Mouse (Mus musculus) liver, embryonic 15.5 days (tissue): ENCODE measurements around the gene Chrna1. TPM values are rescaled to one million over a fixed set of nuclear protein-coding genes. Genes with fewer than 3 reads are reported as not detected.

Experiments used
- ATAC-seq: fragments of 200-750 bp; cut with Nextera tagmentation; 2 replicates; pipeline ENCODE4 v1.8.0; 2017; ENCODE audit warnings: moderate number of reproducible peaks, mild to moderate bottlenecking, moderate library complexity; ENCODE audit not compliant: insufficient read depth
- H3K27ac ChIP-seq: fragments of 300-500 bp; sonication (generic); replicated peaks from 2 replicates; pipeline ENCODE4 v1.5.1; 2015; ENCODE audit warnings: mild to moderate bottlenecking, inconsistent platforms
- H3K27me3 ChIP-seq: fragments of 300-500 bp; sonication (generic); 2 replicates; pipeline ENCODE4 v1.6.1; 2015; ENCODE audit warnings: mild to moderate bottlenecking, inconsistent platforms
- H3K36me3 ChIP-seq: fragments of 300-500 bp; sonication (generic); replicated peaks from 2 replicates; pipeline ENCODE4 v1.6.1; 2015; ENCODE audit warnings: moderate library complexity, mild to moderate bottlenecking, inconsistent platforms
- H3K4me1 ChIP-seq: fragments of 300-500 bp; sonication (generic); replicated peaks from 2 replicates; pipeline ENCODE4 v1.6.1; 2015; ENCODE audit warnings: inconsistent platforms
- H3K4me2 ChIP-seq: fragments of 300-500 bp; sonication (generic); 2 replicates; pipeline ENCODE4 v1.6.1; 2015; ENCODE audit warnings: moderate library complexity, mild to moderate bottlenecking, inconsistent platforms
- H3K4me3 ChIP-seq: fragments of 300-500 bp; sonication (generic); replicated peaks from 2 replicates; pipeline ENCODE4 v1.5.1; 2015; ENCODE audit warnings: mild to moderate bottlenecking, inconsistent platforms
- H3K9ac ChIP-seq: fragments of 300-500 bp; sonication (generic); 2 replicates; pipeline ENCODE4 v1.6.1; 2015; ENCODE audit warnings: moderate library complexity, mild to moderate bottlenecking, inconsistent platforms
- H3K9me3 ChIP-seq: fragments of 300-500 bp; sonication (generic); replicated peaks from 2 replicates; pipeline ENCODE4 v1.6.1; 2016; ENCODE audit warnings: inconsistent platforms
- WGBS: fragments of 180-500 bp; shearing (Covaris S2); methylation state at CpG from one replicate; pipeline ENCODE4 v1.1.7; 2015; ENCODE audit warnings: mixed read lengths; ENCODE audit not compliant: insufficient replicate concordance; 5-methylcytosine and 5-hydroxymethylcytosine counted together
- polyA plus RNA-seq: library from polyadenylated mRNA; unstranded; fragments of >200 nt; fragmentation: Nextera tagmentation; extraction: Ambion mirVana; gene quantifications from 2 replicates; pipeline ENCODE4 v1.2.1, GENCODE M21; 2015

Gene Chrna1
- polyA plus RNA-seq, 1 experiment from 2014 or later = 0.53 TPM

DNA sequence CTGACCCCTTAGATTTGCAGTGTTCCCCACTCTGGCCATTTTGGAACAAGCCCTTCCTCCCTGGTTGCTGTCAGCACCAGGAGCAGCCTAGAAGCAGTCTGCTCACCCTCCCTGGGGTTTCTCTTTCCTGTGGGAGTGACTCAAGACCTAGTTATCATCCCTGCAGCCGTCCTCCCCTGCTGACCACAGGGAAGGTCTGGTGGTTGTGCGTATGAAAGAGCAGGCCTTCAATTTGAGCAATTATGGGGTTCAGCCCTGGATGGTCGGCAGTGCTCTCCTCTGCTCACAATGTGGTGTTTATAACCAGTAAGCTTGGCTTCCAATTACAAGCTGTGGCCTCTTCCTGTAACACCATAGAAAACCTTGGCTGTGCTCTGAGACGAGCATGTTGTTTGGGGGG is 27.5 kb upstream of the Chrna1 start:
- no peaks in the 10 kb centered on the region for H3K36me3 ChIP-seq
- H3K9me3 ChIP-seq = no peaks in the 10 kb centered on the region
- H3K9ac ChIP-seq = no peak overlapping the region
- ATAC-seq = no peak
- H3K27me3 ChIP-seq = no peaks in the 10 kb centered on the region
- H3K4me2 ChIP-seq = no peak overlapping the region
- H3K4me3 ChIP-seq = no peak overlapping the region
- 19% methylated on average over 4 of the region's 4 CpGs for WGBS
- no peak overlapping the region for H3K27ac ChIP-seq
- H3K4me1 ChIP-seq = no peaks in the 10 kb centered on the region

DNA sequence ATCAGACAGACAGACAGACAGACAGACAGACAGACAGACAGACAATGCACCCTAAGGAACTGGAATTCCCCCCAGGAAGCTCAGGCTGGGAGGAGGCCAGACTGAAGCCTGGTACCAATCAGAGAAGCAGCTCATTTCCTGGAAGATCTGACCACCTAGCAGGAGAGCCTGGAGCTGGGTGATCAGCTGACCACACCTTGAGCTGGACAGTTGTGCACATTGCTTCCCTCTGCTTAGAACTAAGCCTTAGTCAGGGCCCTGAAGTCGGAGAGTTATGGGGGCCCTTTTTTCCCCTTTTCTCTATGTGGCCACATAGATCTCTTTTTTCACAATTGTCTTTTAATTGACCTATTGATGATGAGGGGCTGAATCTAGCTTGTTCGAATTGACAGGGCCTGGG is 27.0 kb upstream of the Chrna1 start:
- Histone ChIP-seq H3K4me2 (no peak overlapping the region), H3K9me3 (no peaks in the 10 kb centered on the region), H3K4me1 (no peaks in the 10 kb centered on the region), H3K27me3 (no peaks in the 10 kb centered on the region), H3K27ac (no peak overlapping the region), H3K36me3 (no peaks in the 10 kb centered on the region), H3K4me3 (no peak overlapping the region), H3K9ac (no peak overlapping the region)
- ATAC-seq = no peak
- 17% methylated on average over 2 of the region's 2 CpGs for WGBS

DNA sequence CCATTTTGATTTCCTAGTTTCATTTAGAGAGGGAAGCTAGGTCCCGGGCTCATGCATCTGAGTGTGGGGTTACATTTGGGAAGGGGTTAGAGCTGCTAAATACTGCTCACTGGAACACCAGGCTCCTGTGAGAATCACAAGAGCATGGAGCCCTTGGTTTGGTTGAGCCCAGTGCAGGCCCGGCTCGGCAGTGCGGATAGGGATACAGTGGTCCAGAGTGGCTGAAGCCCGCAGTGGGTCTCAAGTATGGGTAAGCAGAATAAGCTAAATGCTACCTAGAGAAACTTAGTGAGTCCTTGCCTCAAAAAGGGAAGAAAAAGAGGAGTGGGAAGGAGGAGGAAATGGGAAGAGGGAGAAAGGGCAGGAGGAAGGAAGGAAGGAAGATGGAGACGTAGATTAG is 26.5 kb upstream of the Chrna1 start:
- no peak for ATAC-seq
- 76% methylated on average over 6 of the region's 6 CpGs for WGBS
- no peak overlapping the region for H3K4me3 ChIP-seq

DNA sequence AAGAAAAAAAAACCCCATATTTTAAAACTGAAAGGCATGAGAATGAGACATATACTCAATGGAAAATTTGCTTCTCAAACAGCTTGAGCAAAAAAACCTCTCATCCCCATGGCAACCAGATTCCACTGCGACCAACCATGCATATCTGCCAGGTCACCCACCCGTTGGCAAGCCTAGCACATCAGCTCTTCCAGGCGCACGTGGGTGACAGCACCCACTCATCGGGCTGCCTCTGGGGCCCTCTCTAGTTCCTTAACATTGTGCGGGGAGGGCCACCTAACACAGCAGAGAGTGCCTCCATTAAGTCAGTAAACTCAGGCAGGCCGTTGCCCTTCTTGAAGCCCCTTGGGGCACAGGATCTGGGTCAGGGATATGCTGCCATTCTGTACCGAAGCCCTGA is 24.9 kb upstream of the Chrna1 start:
- no peak overlapping the region for H3K9ac ChIP-seq
- no peak overlapping the region for H3K4me2 ChIP-seq
- H3K9me3 ChIP-seq = no peaks in the 10 kb centered on the region
- H3K4me1 ChIP-seq = no peaks in the 10 kb centered on the region
- no peak overlapping the region for H3K4me3 ChIP-seq
- H3K36me3 ChIP-seq = no peaks in the 10 kb centered on the region
- no peaks in the 10 kb centered on the region for H3K27me3 ChIP-seq
- no peak overlapping the region for H3K27ac ChIP-seq
- WGBS = 67% methylated on average over 8 of the region's 8 CpGs
- no peak for ATAC-seq

More for the DNA sequence above, 26.5 kb upstream of the Chrna1 start:
- Histone ChIP-seq H3K9me3 (no peaks in the 10 kb centered on the region), H3K4me2 (no peak overlapping the region), H3K4me1 (no peaks in the 10 kb centered on the region), H3K27me3 (no peaks in the 10 kb centered on the region), H3K27ac (no peak overlapping the region), H3K36me3 (no peaks in the 10 kb centered on the region), H3K9ac (no peak overlapping the region)

DNA sequence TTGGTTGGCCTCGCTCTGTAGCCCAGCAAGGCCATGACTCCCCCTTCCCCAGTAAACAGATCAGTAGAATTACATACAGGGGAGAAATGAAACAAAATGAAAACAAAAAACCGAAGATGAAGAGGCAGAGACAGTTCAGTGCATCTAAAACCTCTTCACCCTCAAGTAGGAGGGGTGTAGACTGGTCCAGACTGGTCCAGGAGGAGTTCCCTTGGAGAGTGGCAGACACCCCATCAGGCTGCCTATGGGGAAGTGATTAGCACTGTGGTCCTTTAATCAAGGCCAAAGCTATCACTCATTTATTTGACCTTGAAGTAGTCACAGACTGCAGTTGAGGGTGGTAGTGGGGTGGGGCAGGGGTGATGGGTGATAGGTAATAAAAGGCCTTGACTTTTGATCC is 24.4 kb upstream of the Chrna1 start:
- Histone ChIP-seq H3K4me1 (no peaks in the 10 kb centered on the region), H3K27ac (no peak overlapping the region), H3K36me3 (no peaks in the 10 kb centered on the region), H3K4me3 (no peak overlapping the region), H3K9me3 (no peaks in the 10 kb centered on the region), H3K4me2 (no peak overlapping the region), H3K27me3 (no peaks in the 10 kb centered on the region), H3K9ac (no peak overlapping the region)
- no peak for ATAC-seq
- 54% methylated on average over 2 of the region's 2 CpGs for WGBS

DNA sequence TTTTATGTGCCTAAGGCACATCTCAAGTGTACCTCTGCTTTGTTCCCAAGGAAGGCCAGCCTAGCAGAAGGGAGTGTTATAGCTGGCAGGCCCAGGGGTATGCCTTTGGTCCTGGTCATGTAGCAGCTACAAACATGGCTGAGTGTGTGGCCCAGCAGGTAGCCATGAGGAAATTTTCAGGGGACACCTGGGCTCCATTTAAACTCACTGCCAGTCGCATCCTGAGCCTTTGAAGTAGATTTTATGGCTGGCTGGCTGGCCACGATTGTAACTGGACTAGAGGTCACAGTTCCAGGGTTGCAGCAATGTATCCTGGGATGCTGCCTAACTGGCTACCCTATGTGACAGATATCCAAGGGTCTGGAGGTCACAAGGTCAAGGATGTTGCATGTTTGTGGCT is 20.5 kb upstream of the Chrna1 start:
- H3K4me2 ChIP-seq = no peak overlapping the region
- no peak overlapping the region for H3K4me3 ChIP-seq
- no peak for ATAC-seq
- H3K36me3 ChIP-seq = no peaks in the 10 kb centered on the region
- H3K27me3 ChIP-seq = no peaks in the 10 kb centered on the region
- H3K4me1 ChIP-seq = no peaks in the 10 kb centered on the region
- no peak overlapping the region for H3K9ac ChIP-seq
- no peaks in the 10 kb centered on the region for H3K9me3 ChIP-seq
- 40% methylated on average over 2 of the region's 2 CpGs for WGBS
- H3K27ac ChIP-seq = no peak overlapping the region

DNA sequence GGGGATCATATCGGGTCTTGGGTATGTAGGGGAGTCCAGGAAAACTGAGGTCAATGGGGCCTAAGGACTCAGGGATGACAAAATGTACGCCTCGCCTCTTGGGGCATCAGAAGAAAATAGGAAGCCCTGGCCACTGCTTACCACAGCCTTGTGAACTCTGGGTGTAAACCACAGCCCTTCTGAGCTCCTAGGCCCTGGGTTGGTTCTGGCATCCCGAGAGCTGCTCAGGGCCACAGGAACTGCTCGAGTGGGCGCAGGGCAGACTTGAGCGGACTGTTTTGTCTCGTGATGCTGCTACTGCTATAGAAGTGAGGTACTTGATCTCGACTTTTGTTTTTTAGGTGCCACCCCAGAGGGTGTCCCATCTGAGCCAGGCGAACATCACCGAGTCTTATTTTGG is 17.6 kb upstream of the Chrna1 start:
- H3K9me3 ChIP-seq = no peaks in the 10 kb centered on the region
- ATAC-seq = no peak
- H3K36me3 ChIP-seq = no peaks in the 10 kb centered on the region
- H3K4me3 ChIP-seq = no peak overlapping the region
- H3K9ac ChIP-seq = no peak overlapping the region
- 63% methylated on average over 11 of the region's 11 CpGs for WGBS
- H3K27me3 ChIP-seq = no peaks in the 10 kb centered on the region
- H3K4me1 ChIP-seq = no peaks in the 10 kb centered on the region
- H3K4me2 ChIP-seq = no peak overlapping the region
- no peak overlapping the region for H3K27ac ChIP-seq

DNA sequence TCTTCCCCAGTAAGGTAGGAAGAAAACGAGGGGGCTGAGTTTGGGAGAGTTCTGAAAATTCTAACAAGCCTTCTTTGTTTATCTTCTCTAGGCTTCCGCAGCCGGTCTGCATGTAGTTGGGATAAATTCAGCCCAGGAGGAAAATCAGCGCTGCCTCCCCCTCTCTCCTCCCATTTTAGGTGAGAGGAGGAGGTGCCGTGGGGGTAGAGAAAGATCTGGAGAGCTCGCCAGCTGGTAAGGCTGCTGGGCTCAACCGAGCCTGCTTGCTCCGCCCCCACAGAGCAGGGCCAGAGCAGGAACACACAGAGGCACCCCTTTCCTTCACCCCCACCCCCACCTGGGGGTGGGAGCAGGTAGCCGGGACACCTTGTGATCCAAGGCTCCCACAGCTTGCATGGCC is 16.6 kb upstream of the Chrna1 start:
- 18% methylated on average over 9 of the region's 9 CpGs for WGBS
- ATAC-seq = no peak
- Histone ChIP-seq H3K36me3 (no peaks in the 10 kb centered on the region), H3K27me3 (no peaks in the 10 kb centered on the region), H3K27ac (no peak overlapping the region), H3K4me3 (no peak overlapping the region), H3K4me1 (no peaks in the 10 kb centered on the region), H3K9me3 (no peaks in the 10 kb centered on the region), H3K9ac (no peak overlapping the region), H3K4me2 (peak overlapping the region; percentile 18; the same call in 1 of the 2 replicates)

DNA sequence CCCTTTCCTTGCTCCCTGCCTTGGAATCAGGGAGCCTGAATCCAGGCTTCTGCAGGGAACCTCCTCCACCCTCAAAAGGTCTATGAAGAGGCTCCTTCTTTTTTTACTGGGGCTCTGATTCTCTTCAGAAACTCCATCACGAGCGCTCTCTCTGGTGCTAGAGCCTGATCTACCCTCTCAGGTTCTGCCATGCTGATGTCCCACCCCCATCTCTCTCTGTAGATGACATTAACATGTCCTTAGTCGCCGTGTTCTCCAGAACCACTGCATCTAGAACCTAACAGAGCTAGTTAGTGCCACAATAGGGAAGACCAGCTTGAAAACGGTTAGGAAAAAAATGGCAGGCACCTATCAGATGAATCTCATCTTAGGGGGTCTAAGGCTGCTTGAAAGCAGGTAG is 16.2 kb upstream of the Chrna1 start:
- Histone ChIP-seq H3K27me3 (no peaks in the 10 kb centered on the region), H3K4me2 (0 out of 2 replicates have a peak overlapping the region, but pooled peaks have one; percentile 18), H3K4me1 (no peaks in the 10 kb centered on the region), H3K9ac (no peak overlapping the region), H3K27ac (no peak overlapping the region), H3K36me3 (no peaks in the 10 kb centered on the region), H3K4me3 (no peak overlapping the region), H3K9me3 (no peaks in the 10 kb centered on the region)
- no peak for ATAC-seq
- WGBS = 54% methylated on average over 5 of the region's 5 CpGs

DNA sequence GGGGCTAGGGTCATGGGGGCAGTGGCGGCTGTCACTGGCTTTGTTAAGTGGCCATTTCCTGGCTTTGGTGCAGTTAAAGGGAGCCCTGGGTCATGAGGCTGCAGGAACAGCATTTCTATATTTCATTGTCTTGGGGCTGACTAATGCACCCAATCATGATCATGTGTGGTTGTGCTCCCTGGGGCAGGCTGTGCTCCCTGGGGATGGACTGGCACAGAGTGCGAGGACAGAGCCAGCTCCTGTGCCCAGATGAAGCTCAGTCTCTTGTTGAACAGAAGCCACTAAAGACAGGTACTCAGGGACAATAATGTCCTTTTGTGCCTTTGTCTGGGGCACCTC is 12.9 kb upstream of the Chrna1 start:
- Histone ChIP-seq H3K27ac (no peak overlapping the region), H3K36me3 (no peaks in the 10 kb centered on the region), H3K4me2 (no peak overlapping the region), H3K27me3 (peaks cover 8% of the 10 kb centered on the region; the same call in 1 of the 2 replicates), H3K4me3 (no peak overlapping the region), H3K4me1 (no peaks in the 10 kb centered on the region), H3K9ac (no peak overlapping the region), H3K9me3 (no peaks in the 10 kb centered on the region)
- ATAC-seq = no peak
- WGBS = 59% methylated on average over 2 of the region's 2 CpGs

DNA sequence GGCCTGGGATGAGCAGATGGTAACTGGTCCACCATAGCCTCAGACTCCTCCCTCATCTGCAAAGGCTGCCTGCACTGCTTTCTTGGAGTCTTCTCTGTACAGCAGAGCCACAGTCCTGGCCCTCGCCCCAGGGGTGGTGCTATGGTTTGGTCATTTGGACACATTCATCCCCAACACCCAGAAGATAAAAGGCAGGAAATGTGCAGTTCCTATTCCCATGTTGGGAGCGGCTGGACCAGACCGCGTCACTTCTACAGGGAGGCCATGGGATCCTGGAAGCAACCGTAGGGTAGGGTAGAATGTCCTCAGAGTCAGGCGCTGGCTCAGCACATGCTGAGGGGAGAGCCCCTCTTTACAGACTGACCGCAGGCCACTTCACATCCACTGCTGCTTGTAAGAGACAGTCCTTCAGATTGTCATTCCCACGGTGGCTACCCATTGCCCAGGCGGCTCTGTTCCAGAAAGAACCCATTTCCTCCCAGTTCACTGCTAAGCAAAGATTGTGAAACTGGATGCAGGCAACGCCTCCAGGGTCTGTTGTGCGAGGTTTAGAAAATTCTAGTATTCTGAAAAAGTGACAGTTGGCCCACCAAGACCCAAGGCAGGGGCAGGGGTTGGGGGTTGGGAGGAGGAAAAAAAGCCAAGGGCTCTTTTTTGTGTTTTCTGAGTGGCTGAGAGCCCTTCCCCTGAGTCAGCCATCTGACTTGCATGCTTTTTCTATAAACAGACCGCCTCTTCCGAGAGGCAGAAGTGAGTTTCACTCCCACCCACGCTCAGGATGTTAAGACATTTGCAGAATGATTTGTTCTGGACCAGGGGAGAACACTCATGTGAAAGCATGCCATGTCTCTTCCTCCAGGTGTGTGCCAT is 12.3 kb upstream of the Chrna1 start:
- Histone ChIP-seq H3K4me3 (no peak overlapping the region), H3K27ac (no peak overlapping the region), H3K27me3 (peaks cover 8% of the 10 kb centered on the region; the same call in 1 of the 2 replicates), H3K9ac (no peak overlapping the region), H3K36me3 (no peaks in the 10 kb centered on the region), H3K9me3 (no peaks in the 10 kb centered on the region), H3K4me2 (no peak overlapping the region; the same call in 1 of the 2 replicates), H3K4me1 (no peaks in the 10 kb centered on the region)
- WGBS = 45% methylated on average over 14 of the region's 14 CpGs
- no peak; the same call in 1 of the 2 replicates for ATAC-seq

DNA sequence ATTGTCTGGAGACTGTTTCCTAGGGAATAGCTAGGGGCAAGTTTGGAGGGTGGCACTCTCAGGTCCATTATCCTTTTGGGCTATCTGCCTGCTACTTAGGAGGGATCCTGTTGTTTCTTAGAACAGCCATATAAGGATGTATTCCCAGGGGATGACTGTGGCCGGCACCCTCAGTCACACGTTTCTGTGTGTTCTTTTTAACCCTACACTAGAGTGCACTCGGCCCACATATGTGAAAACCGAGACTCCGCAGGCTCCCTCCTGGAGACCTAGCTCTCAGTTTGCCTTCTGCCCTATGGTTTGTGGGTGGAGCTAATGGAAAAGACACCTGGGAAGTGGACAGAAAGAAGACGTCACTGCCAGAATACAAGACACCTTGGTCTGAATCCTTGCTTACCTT is 11.1 kb upstream of the Chrna1 start:
- H3K4me2 ChIP-seq = no peak overlapping the region
- H3K9ac ChIP-seq = no peak overlapping the region
- no peak overlapping the region for H3K27ac ChIP-seq
- no peaks in the 10 kb centered on the region for H3K9me3 ChIP-seq
- no peaks in the 10 kb centered on the region for H3K36me3 ChIP-seq
- 67% methylated on average over 6 of the region's 6 CpGs for WGBS
- H3K27me3 ChIP-seq = peaks cover 14% of the 10 kb centered on the region
- no peak overlapping the region for H3K4me3 ChIP-seq
- no peaks in the 10 kb centered on the region for H3K4me1 ChIP-seq
- ATAC-seq = no peak
